Mouse (Mus musculus) T-helper 1 cell (primary cell): ENCODE measurements around the gene Add1.

Source experiments
- in situ Hi-C: fragments of 300-600 bp; cut with MboI, MseI; formaldehyde crosslinking; loops from one replicate; pipeline ENCODE4 v1.15.1; 2025; ENCODE audit warnings: high pct_unique_total_duplicates

Gene Add1

GRCm38 (mm10) chr5:34573268-34574221, at the start of gene Add1:
Gene Add1 (plus strand): TSS chr5:34573664.
- in situ Hi-C loops = no loop called here

- in situ Hi-C loops = no loop called here
Observed at GRCm38 (mm10) chr5:34523958-34524485, 49.4 kb upstream of the Add1 start.

GRCm38 (mm10) chr5:34524511-34524910, 49.0 kb upstream of the Add1 start:
- in situ Hi-C loops = no loop called here

GRCm38 (mm10) chr5:34525663-34526476, 47.6 kb upstream of the Add1 start, which contains the start of gene Sh3bp2:
Gene Sh3bp2 (plus strand): TSS chr5:34525838.
- in situ Hi-C loops = no loop called here

- in situ Hi-C loops = no loop called here
Observed at GRCm38 (mm10) chr5:34526477-34526775, 47.0 kb upstream of the Add1 start.

GRCm38 (mm10) chr5:34527352-34527751, 46.1 kb upstream of the Add1 start:
- in situ Hi-C loops = no loop called here

- in situ Hi-C loops = no loop called here
Observed at GRCm38 (mm10) chr5:34528724-34529123, 44.7 kb upstream of the Add1 start.

GRCm38 (mm10) chr5:34530116-34530515, 43.3 kb upstream of the Add1 start:
- in situ Hi-C loops = no loop called here

GRCm38 (mm10) chr5:34530687-34531086, 42.8 kb upstream of the Add1 start:
- in situ Hi-C loops = no loop called here

GRCm38 (mm10) chr5:34533066-34533465, 40.4 kb upstream of the Add1 start:
- in situ Hi-C loops = no loop called here

GRCm38 (mm10) chr5:34533820-34534219, 39.6 kb upstream of the Add1 start:
- in situ Hi-C loops = no loop called here

GRCm38 (mm10) chr5:34534776-34535581, 38.5 kb upstream of the Add1 start:
- in situ Hi-C loops = no loop called here

GRCm38 (mm10) chr5:34535831-34536230, 37.6 kb upstream of the Add1 start:
- in situ Hi-C loops = no loop called here

- in situ Hi-C loops = no loop called here
Observed at GRCm38 (mm10) chr5:34538079-34538478, 35.4 kb upstream of the Add1 start.

- in situ Hi-C loops = no loop called here
Observed at GRCm38 (mm10) chr5:34538527-34538926, 34.9 kb upstream of the Add1 start.

GRCm38 (mm10) chr5:34539121-34539520, 34.3 kb upstream of the Add1 start:
- in situ Hi-C loops = no loop called here

- in situ Hi-C loops = no loop called here
Observed at GRCm38 (mm10) chr5:34542166-34542565, 31.3 kb upstream of the Add1 start.

- in situ Hi-C loops = no loop called here
Observed at GRCm38 (mm10) chr5:34543114-34543513, 30.4 kb upstream of the Add1 start.

- in situ Hi-C loops = loop anchor here (5.0 kb wide), 1 partner anchor 90 kb away; the partner anchor contains the start of gene Mfsd10
Observed at GRCm38 (mm10) chr5:34547410-34547809, 26.1 kb upstream of the Add1 start.

- in situ Hi-C loops = loop anchor here (5.0 kb wide), 1 partner anchor 88 kb away; the partner anchor contains the start of gene Mfsd10
Observed at GRCm38 (mm10) chr5:34549135-34549482, 24.4 kb upstream of the Add1 start.

- in situ Hi-C loops = loop anchor here (5.0 kb wide), 1 partner anchor 88 kb away; the partner anchor contains the start of gene Mfsd10
Observed at GRCm38 (mm10) chr5:34549483-34550221, 23.8 kb upstream of the Add1 start.
